Mouse (Mus musculus): ENCODE measurements around the gene Tob2. TPM values are rescaled to one million over a fixed set of nuclear protein-coding genes. Genes with fewer than 3 reads are reported as not detected.
A peak's percentile ranks its signal among the peaks of the same experiment; 100 is the strongest.

Gene Tob2
- polyA plus RNA-seq, 2 experiments = 5.1 to 5.6 TPM

DNA sequence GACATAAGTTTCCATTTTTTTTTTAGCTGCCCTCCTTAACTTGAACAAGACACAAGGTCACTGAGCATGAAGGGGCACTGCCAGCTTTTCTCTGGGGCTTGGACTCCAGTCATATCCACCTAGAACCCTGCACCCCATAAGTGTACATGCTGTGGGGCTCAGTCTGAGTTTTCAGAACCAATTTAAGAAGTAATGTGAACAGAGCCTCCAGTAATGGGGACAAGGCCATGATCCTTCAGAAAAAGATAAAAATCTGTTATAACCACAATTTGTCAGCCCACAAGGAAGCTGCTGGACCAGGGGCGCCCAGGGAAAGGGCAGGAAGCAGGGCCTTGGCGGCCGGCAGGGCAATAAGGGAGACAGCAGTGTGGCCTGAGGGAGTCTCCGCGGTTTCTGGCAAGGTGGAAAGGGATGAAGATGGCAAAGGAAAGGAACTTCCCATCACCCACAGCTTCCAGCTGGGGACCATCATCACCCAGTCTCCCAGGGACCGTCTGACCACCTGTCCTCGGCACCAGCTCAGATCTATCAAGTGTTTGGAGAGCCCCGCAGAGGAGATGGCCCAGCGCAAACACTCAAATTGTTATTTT lies 6.1 kb downstream of the Tob2 start:
- Histone ChIP-seq H3K9ac (replicated peaks) (no peak overlapping the region), H3K4me3 (ENCODE audit: insufficient read depth in 1 of 2, low read depth in 2 of 2, low read length in 2 of 2) (no peak overlapping the region), H3K4me1 (replicated peaks; ENCODE audit: control insufficient read depth in 2 of 2, insufficient read depth in 2 of 2, low read length in 1 of 2) (peaks cover 5 to 9% of the 10 kb centered on the region in 2 experiments; a peak in 3 of 4 replicates), H3K27me3 (ENCODE audit: control insufficient read depth, insufficient read depth, low read length) (no peaks in the 10 kb centered on the region), H3K36me3 (replicated peaks; ENCODE audit: control insufficient read depth, insufficient read depth, low read depth) (peaks cover 31% of the 10 kb centered on the region), H3K4me2 (ENCODE audit: low read depth) (no peak overlapping the region), H3K27ac (no peak overlapping the region), H3K9me3 (ENCODE audit: control insufficient read depth, low read length) (no peaks in the 10 kb centered on the region)
- ATAC-seq (ENCODE audit: insufficient read depth) = no peak
- TF ChIP-seq EP300 (IDR thresholded peaks at IDR 0.05; ENCODE audit: low read depth) (no peak), CTCF (IDR thresholded peaks at IDR 0.05; ENCODE audit: low read depth) (no peak)
- no peak for DNase-seq (ENCODE audit: low read depth in 3 of 3, low spot score in 3 of 3)
- WGBS (ENCODE audit: insufficient replicate concordance) = 76% methylated on average over 9 of the region's 9 CpGs

DNA sequence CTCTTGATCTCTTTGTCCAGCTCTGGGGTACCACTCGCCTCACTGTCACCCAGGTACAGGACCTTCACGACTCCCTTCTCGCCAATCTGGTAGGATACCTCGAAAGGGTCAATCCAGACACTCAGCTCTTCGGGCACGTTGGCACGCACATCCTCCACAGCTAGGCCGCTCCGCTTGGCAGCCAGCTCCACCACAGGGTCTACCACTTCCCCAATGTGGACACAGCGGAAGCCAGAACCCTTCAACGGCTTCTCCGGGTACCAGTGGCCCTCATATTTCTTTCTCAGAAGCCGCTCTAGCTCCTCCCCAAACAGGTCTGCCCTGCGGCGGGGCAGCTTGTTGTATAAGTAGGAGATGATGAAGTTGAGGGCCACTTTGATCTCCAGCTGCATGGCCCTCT lies 7.2 kb downstream of the Tob2 start:
- H3K27me3 ChIP-seq (ENCODE audit: control insufficient read depth, insufficient read depth, low read length) = no peaks in the 10 kb centered on the region
- H3K4me1 ChIP-seq (replicated peaks; ENCODE audit: control insufficient read depth in 2 of 2, insufficient read depth in 2 of 2, low read length in 1 of 2) = peaks cover 4 to 9% of the 10 kb centered on the region in 2 experiments; a peak in 3 of 4 replicates
- no peak overlapping the region for H3K4me2 ChIP-seq (ENCODE audit: low read depth)
- WGBS (ENCODE audit: insufficient replicate concordance) = 89% methylated on average over 15 of the region's 15 CpGs
- H3K9ac ChIP-seq (replicated peaks) = no peak overlapping the region
- no peak for ATAC-seq (ENCODE audit: insufficient read depth)
- H3K36me3 ChIP-seq (replicated peaks; ENCODE audit: control insufficient read depth, insufficient read depth, low read depth) = peaks cover 31% of the 10 kb centered on the region
- no peak overlapping the region for H3K4me3 ChIP-seq (ENCODE audit: insufficient read depth in 1 of 2, low read depth in 2 of 2, low read length in 2 of 2)
- H3K9me3 ChIP-seq (ENCODE audit: control insufficient read depth, low read length) = no peaks in the 10 kb centered on the region
- no peak for DNase-seq (ENCODE audit: low read depth in 3 of 3, low spot score in 3 of 3)
- H3K27ac ChIP-seq = no peak overlapping the region
- TF ChIP-seq EP300 (IDR thresholded peaks at IDR 0.05; ENCODE audit: low read depth) (no peak), CTCF (IDR thresholded peaks at IDR 0.05; ENCODE audit: low read depth) (no peak)

DNA sequence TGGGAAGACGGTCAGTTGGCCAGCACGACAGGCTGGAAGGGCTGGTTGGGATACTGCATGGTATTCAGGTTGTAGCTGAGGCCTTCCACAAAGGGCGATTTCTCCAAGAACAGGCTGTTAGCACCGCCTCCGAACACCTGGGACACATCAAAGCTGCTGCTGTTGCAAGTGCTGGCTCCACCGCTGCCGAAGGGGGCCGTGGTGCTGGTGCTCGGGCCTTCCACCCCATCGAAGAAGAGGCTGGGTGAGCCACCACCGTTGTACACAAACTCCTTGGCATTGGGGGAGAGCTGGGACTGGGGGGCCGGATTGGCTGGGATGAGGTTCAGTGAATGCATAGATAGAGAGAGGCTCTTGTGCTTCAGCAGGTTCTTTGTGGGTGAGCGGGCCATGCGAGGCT lies 7.9 kb downstream of the Tob2 start:
- TF ChIP-seq EP300 (IDR thresholded peaks at IDR 0.05; ENCODE audit: low read depth) = no peak
- WGBS (ENCODE audit: insufficient replicate concordance) = 83% methylated on average over 14 of the region's 14 CpGs
- no peak overlapping the region for H3K4me2 ChIP-seq (ENCODE audit: low read depth)
- H3K36me3 ChIP-seq (replicated peaks; ENCODE audit: control insufficient read depth, insufficient read depth, low read depth) = peaks cover 31% of the 10 kb centered on the region
- no peak for ATAC-seq (ENCODE audit: insufficient read depth)
- H3K27me3 ChIP-seq (ENCODE audit: control insufficient read depth, insufficient read depth, low read length) = no peaks in the 10 kb centered on the region
- no peak overlapping the region for H3K4me3 ChIP-seq (ENCODE audit: insufficient read depth in 1 of 2, low read depth in 2 of 2, low read length in 2 of 2)
- no peak overlapping the region for H3K27ac ChIP-seq
- no peaks in the 10 kb centered on the region for H3K9me3 ChIP-seq (ENCODE audit: control insufficient read depth, low read length)
- no peak for DNase-seq (ENCODE audit: low read depth in 3 of 3, low spot score in 3 of 3)
- peaks cover under 1 to 7% of the 10 kb centered on the region in 2 experiments; a peak in 3 of 4 replicates for H3K4me1 ChIP-seq (replicated peaks; ENCODE audit: control insufficient read depth in 2 of 2, insufficient read depth in 2 of 2, low read length in 1 of 2)
- no peak overlapping the region for H3K9ac ChIP-seq (replicated peaks)

DNA sequence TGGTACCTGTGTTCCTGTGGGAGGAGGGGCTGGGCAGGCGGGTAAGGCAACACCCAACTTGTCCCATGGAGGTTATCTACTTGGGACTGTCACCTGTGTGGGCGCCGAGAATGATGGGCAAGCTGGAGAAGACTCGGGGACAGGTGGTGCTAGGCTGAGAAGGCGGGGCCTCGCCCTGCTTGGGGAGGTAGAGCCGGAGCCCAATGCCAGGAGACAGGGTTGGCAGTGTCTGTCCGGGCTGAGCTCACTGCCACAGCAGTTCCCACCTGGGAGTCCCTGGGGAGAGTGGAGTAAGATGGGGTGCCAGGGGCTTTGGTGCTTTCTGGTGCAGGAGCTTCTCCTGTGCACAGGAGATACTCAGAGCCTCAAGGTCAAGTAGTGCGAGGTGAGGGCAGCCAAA lies 9.5 kb downstream of the Tob2 start:
- WGBS (ENCODE audit: insufficient replicate concordance) = 75% methylated on average over 9 of the region's 9 CpGs
- Histone ChIP-seq H3K4me2 (ENCODE audit: low read depth) (no peak overlapping the region), H3K9ac (replicated peaks) (no peak overlapping the region), H3K27me3 (ENCODE audit: control insufficient read depth, insufficient read depth, low read length) (no peaks in the 10 kb centered on the region), H3K4me1 (replicated peaks; ENCODE audit: control insufficient read depth in 2 of 2, insufficient read depth in 2 of 2, low read length in 1 of 2) (peaks cover 0 to 2% of the 10 kb centered on the region in 2 experiments; a peak in 1 of 4 replicates), H3K27ac (no peak overlapping the region), H3K36me3 (replicated peaks; ENCODE audit: control insufficient read depth, insufficient read depth, low read depth) (peaks cover 27% of the 10 kb centered on the region), H3K9me3 (ENCODE audit: control insufficient read depth, low read length) (no peaks in the 10 kb centered on the region), H3K4me3 (ENCODE audit: insufficient read depth in 1 of 2, low read depth in 2 of 2, low read length in 2 of 2) (no peak overlapping the region)
- no peak for ATAC-seq (ENCODE audit: insufficient read depth)
- TF ChIP-seq CTCF (IDR thresholded peaks at IDR 0.05; ENCODE audit: low read depth) (no peak), EP300 (IDR thresholded peaks at IDR 0.05; ENCODE audit: low read depth) (no peak)
- no peak for DNase-seq (ENCODE audit: low read depth in 3 of 3, low spot score in 3 of 3)

DNA sequence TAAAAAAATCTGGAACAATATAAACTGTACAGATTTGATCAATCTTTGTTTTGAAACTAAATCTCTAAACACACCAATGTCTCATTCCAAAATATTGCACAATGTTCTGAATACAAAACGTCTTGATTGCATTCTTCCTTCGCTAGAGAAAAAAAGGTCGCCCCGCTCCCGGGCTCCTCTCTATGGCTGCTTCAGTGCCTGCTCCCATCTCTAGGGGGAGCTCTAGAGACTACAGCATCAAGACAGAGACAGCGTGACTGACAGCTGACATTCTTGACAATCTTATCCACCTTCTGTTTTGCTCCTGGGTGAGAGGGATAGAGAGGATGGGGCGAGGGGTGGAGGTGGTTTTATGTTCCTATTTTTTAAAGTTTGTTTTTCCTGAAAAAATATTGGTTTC lies 10.3 kb downstream of the Tob2 start:
- Histone ChIP-seq H3K9ac (replicated peaks) (no peak overlapping the region), H3K27me3 (ENCODE audit: control insufficient read depth, insufficient read depth, low read length) (no peaks in the 10 kb centered on the region), H3K4me2 (ENCODE audit: low read depth) (no peak overlapping the region), H3K36me3 (replicated peaks; ENCODE audit: control insufficient read depth, insufficient read depth, low read depth) (peaks cover 26% of the 10 kb centered on the region), H3K4me3 (ENCODE audit: insufficient read depth in 1 of 2, low read depth in 2 of 2, low read length in 2 of 2) (no peak overlapping the region), H3K9me3 (ENCODE audit: control insufficient read depth, low read length) (no peaks in the 10 kb centered on the region), H3K27ac (no peak overlapping the region), H3K4me1 (replicated peaks; ENCODE audit: control insufficient read depth in 2 of 2, insufficient read depth in 2 of 2, low read length in 1 of 2) (no peaks in the 10 kb centered on the region; a peak in 1 of 4 replicates)
- ATAC-seq (ENCODE audit: insufficient read depth) (0 out of 2 replicates have a peak, but pooled peaks have one; percentile 38), DNase-seq (ENCODE audit: low read depth in 3 of 3, low spot score in 3 of 3) (peak; percentile 60 to 68 (median 68))
- TF ChIP-seq EP300 (IDR thresholded peaks at IDR 0.05; ENCODE audit: low read depth) (no peak), CTCF (IDR thresholded peaks at IDR 0.05; ENCODE audit: low read depth) (peak; percentile 89)
- 37% methylated on average over 7 of the region's 7 CpGs for WGBS (ENCODE audit: insufficient replicate concordance)

All from liver, embryonic 14.5 days (tissue).